Mouse (Mus musculus): ENCODE results near the gene Irf9. TPM values are rescaled to one million over a fixed set of nuclear protein-coding genes. Genes with fewer than 3 reads are reported as not detected.

Gene Irf9
- 8.9 and 9.1 TPM in 2 replicates for polyA plus RNA-seq (2014; fragmentation: Nextera tagmentation; extraction: Ambion mirVana)

GRCm38 (mm10) chr14:55603271-55603632 is at the start of gene Irf9:
Gene Irf9, plus strand, starts transcription at chr14:55603571.
- Histone ChIP-seq H3K4me3 (ENCODE audit: low read depth, low read length) (peak within 1 kb of the TSS; percentile 15), H3K36me3 (ENCODE audit: control insufficient read depth, insufficient read depth, low read length) (peaks cover 76% of the 10 kb centered on the region), H3K27me3 (replicated peaks; ENCODE audit: control insufficient read depth, insufficient read depth, low read length) (no peaks in the 10 kb centered on the region), H3K9me3 (ENCODE audit: control insufficient read depth, low read length) (no peaks in the 10 kb centered on the region), H3K27ac (ENCODE audit: low read depth) (peak within 1 kb of the TSS; percentile 25), H3K4me1 (replicated peaks; ENCODE audit: control insufficient read depth, insufficient read depth, low read length) (no peaks in the 10 kb centered on the region; the same call in 1 of the 2 replicates), H3K4me2 (ENCODE audit: low read length) (peak within 1 kb of the TSS; percentile 41), H3K9ac (ENCODE audit: low read length) (peak within 1 kb of the TSS; percentile 4)
- no peak for DNase-seq (ENCODE audit: low spot score)
- WGBS: 84% methylated on average over 7 of the region's 7 CpGs
- ATAC-seq (replicated peaks; ENCODE audit: low FRiP score, low TSS enrichment, low read depth): no peak

- H3K4me2 ChIP-seq (ENCODE audit: low read length): no peak overlapping the region
- H3K9ac ChIP-seq (ENCODE audit: low read length): no peak overlapping the region
- no peak overlapping the region for H3K27ac ChIP-seq (ENCODE audit: low read depth)
- no peaks in the 10 kb centered on the region for H3K27me3 ChIP-seq (replicated peaks; ENCODE audit: control insufficient read depth, insufficient read depth, low read length)
- H3K9me3 ChIP-seq (ENCODE audit: control insufficient read depth, low read length): no peaks in the 10 kb centered on the region
- no peak overlapping the region for H3K4me3 ChIP-seq (ENCODE audit: low read depth, low read length)
- no peak for ATAC-seq (replicated peaks; ENCODE audit: low FRiP score, low TSS enrichment, low read depth)
- 0 out of 2 replicates have a peak, but pooled peaks cover 10% of the 10 kb centered on the region for H3K4me1 ChIP-seq (replicated peaks; ENCODE audit: control insufficient read depth, insufficient read depth, low read length)
- peaks cover 8% of the 10 kb centered on the region for H3K36me3 ChIP-seq (ENCODE audit: control insufficient read depth, insufficient read depth, low read length)
- DNase-seq (ENCODE audit: low spot score): no peak
These were observed 48.7 kb upstream of the Irf9 start for GRCm38 (mm10) chr14:55554635-55555034.

GRCm38 (mm10) chr14:55555788-55556187 is 47.6 kb upstream of the Irf9 start:
- DNase-seq (ENCODE audit: low spot score) (no peak), ATAC-seq (replicated peaks; ENCODE audit: low FRiP score, low TSS enrichment, low read depth) (no peak)
- H3K4me1 ChIP-seq (replicated peaks; ENCODE audit: control insufficient read depth, insufficient read depth, low read length): 0 out of 2 replicates have a peak, but pooled peaks cover 10% of the 10 kb centered on the region
- no peaks in the 10 kb centered on the region for H3K36me3 ChIP-seq (ENCODE audit: control insufficient read depth, insufficient read depth, low read length)
- WGBS: 79% methylated on average over 3 of the region's 3 CpGs
- no peak overlapping the region for H3K9ac ChIP-seq (ENCODE audit: low read length)
- no peaks in the 10 kb centered on the region for H3K27me3 ChIP-seq (replicated peaks; ENCODE audit: control insufficient read depth, insufficient read depth, low read length)
- H3K9me3 ChIP-seq (ENCODE audit: control insufficient read depth, low read length): no peaks in the 10 kb centered on the region
- no peak overlapping the region for H3K4me2 ChIP-seq (ENCODE audit: low read length)
- no peak overlapping the region for H3K27ac ChIP-seq (ENCODE audit: low read depth)
- H3K4me3 ChIP-seq (ENCODE audit: low read depth, low read length): no peak overlapping the region

GRCm38 (mm10) chr14:55557003-55557402 is 46.4 kb upstream of the Irf9 start:
- no peak overlapping the region for H3K4me2 ChIP-seq (ENCODE audit: low read length)
- peaks cover 20% of the 10 kb centered on the region for H3K4me1 ChIP-seq (replicated peaks; ENCODE audit: control insufficient read depth, insufficient read depth, low read length)
- DNase-seq (ENCODE audit: low spot score) (peak; percentile 84), ATAC-seq (replicated peaks; ENCODE audit: low FRiP score, low TSS enrichment, low read depth) (no peak)
- H3K9me3 ChIP-seq (ENCODE audit: control insufficient read depth, low read length): no peaks in the 10 kb centered on the region
- H3K27me3 ChIP-seq (replicated peaks; ENCODE audit: control insufficient read depth, insufficient read depth, low read length): no peaks in the 10 kb centered on the region
- no peak overlapping the region for H3K9ac ChIP-seq (ENCODE audit: low read length)
- H3K27ac ChIP-seq (ENCODE audit: low read depth): 0 out of 2 replicates have a peak overlapping the region, but pooled peaks have one; percentile 43
- no peak overlapping the region for H3K4me3 ChIP-seq (ENCODE audit: low read depth, low read length)
- H3K36me3 ChIP-seq (ENCODE audit: control insufficient read depth, insufficient read depth, low read length): no peaks in the 10 kb centered on the region
- WGBS: 28% methylated on average over 5 of the region's 5 CpGs

- Histone ChIP-seq H3K27me3 (replicated peaks; ENCODE audit: control insufficient read depth, insufficient read depth, low read length) (no peaks in the 10 kb centered on the region), H3K36me3 (ENCODE audit: control insufficient read depth, insufficient read depth, low read length) (no peaks in the 10 kb centered on the region), H3K4me2 (ENCODE audit: low read length) (no peak overlapping the region), H3K4me1 (replicated peaks; ENCODE audit: control insufficient read depth, insufficient read depth, low read length) (peaks cover 20% of the 10 kb centered on the region), H3K9ac (ENCODE audit: low read length) (no peak overlapping the region), H3K4me3 (ENCODE audit: low read depth, low read length) (no peak overlapping the region), H3K27ac (ENCODE audit: low read depth) (no peak overlapping the region), H3K9me3 (ENCODE audit: control insufficient read depth, low read length) (no peaks in the 10 kb centered on the region)
- ATAC-seq (replicated peaks; ENCODE audit: low FRiP score, low TSS enrichment, low read depth): no peak
- no peak for DNase-seq (ENCODE audit: low spot score)
- 86% methylated on average over 3 of the region's 3 CpGs for WGBS
These were observed 45.8 kb upstream of the Irf9 start for GRCm38 (mm10) chr14:55557587-55557986.

- peak overlapping the region; percentile 58 for H3K9ac ChIP-seq (ENCODE audit: low read length)
- 54% methylated on average over 6 of the region's 6 CpGs for WGBS
- ATAC-seq (replicated peaks; ENCODE audit: low FRiP score, low TSS enrichment, low read depth): no peak
These were observed 44.5 kb upstream of the Irf9 start for GRCm38 (mm10) chr14:55558740-55559448.

GRCm38 (mm10) chr14:55559799-55560201 is 43.6 kb upstream of the Irf9 start, which contains the start of gene Dcaf11:
Gene Dcaf11, plus strand, starts transcription at chr14:55560006.
- H3K4me3 ChIP-seq (ENCODE audit: low read depth, low read length): peak within 1 kb of the TSS; percentile 60
- H3K4me2 ChIP-seq (ENCODE audit: low read length): peak within 1 kb of the TSS; percentile 83
- peaks cover 22% of the 10 kb centered on the region for H3K36me3 ChIP-seq (ENCODE audit: control insufficient read depth, insufficient read depth, low read length)
- DNase-seq (ENCODE audit: low spot score) (no peak), ATAC-seq (replicated peaks; ENCODE audit: low FRiP score, low TSS enrichment, low read depth) (peak; percentile 84)
- H3K27ac ChIP-seq (ENCODE audit: low read depth): peak within 1 kb of the TSS; percentile 92
- no peaks in the 10 kb centered on the region for H3K9me3 ChIP-seq (ENCODE audit: control insufficient read depth, low read length)
- under 1% methylated on average over 27 of the region's 27 CpGs for WGBS
- H3K9ac ChIP-seq (ENCODE audit: low read length): peak within 1 kb of the TSS; percentile 58
- peaks cover 20% of the 10 kb centered on the region for H3K4me1 ChIP-seq (replicated peaks; ENCODE audit: control insufficient read depth, insufficient read depth, low read length)
- no peaks in the 10 kb centered on the region for H3K27me3 ChIP-seq (replicated peaks; ENCODE audit: control insufficient read depth, insufficient read depth, low read length)

More at GRCm38 (mm10) chr14:55558740-55559448, 44.5 kb upstream of the Irf9 start:
- DNase-seq (ENCODE audit: low spot score): no peak
- Histone ChIP-seq H3K4me3 (ENCODE audit: low read depth, low read length) (peak overlapping the region; percentile 60), H3K27me3 (replicated peaks; ENCODE audit: control insufficient read depth, insufficient read depth, low read length) (no peaks in the 10 kb centered on the region), H3K4me2 (ENCODE audit: low read length) (peak overlapping the region; percentile 83), H3K27ac (ENCODE audit: low read depth) (peak overlapping the region; percentile 92; the same call in 1 of the 2 replicates), H3K4me1 (replicated peaks; ENCODE audit: control insufficient read depth, insufficient read depth, low read length) (peaks cover 20% of the 10 kb centered on the region), H3K36me3 (ENCODE audit: control insufficient read depth, insufficient read depth, low read length) (peaks cover 13% of the 10 kb centered on the region), H3K9me3 (ENCODE audit: control insufficient read depth, low read length) (no peaks in the 10 kb centered on the region)

GRCm38 (mm10) chr14:55560202-55561073 is 42.9 kb upstream of the Irf9 start, which contains the start of gene A730061H03Rik:
Gene A730061H03Rik, minus strand, starts transcription at chr14:55560406.
- peak; percentile 97 for ATAC-seq (replicated peaks; ENCODE audit: low FRiP score, low TSS enrichment, low read depth)
- Histone ChIP-seq H3K9me3 (ENCODE audit: control insufficient read depth, low read length) (no peaks in the 10 kb centered on the region), H3K4me1 (replicated peaks; ENCODE audit: control insufficient read depth, insufficient read depth, low read length) (peaks cover 20% of the 10 kb centered on the region), H3K36me3 (ENCODE audit: control insufficient read depth, insufficient read depth, low read length) (peaks cover 28% of the 10 kb centered on the region), H3K27ac (ENCODE audit: low read depth) (peak within 1 kb of the TSS; percentile 92), H3K27me3 (replicated peaks; ENCODE audit: control insufficient read depth, insufficient read depth, low read length) (no peaks in the 10 kb centered on the region), H3K4me2 (ENCODE audit: low read length) (peak within 1 kb of the TSS; percentile 83), H3K9ac (ENCODE audit: low read length) (peak within 1 kb of the TSS; percentile 58), H3K4me3 (ENCODE audit: low read depth, low read length) (peak within 1 kb of the TSS; percentile 60)
- DNase-seq (ENCODE audit: low spot score): peak; percentile 100
- under 1% methylated on average over 51 of the region's 51 CpGs for WGBS

Data from intestine, embryonic 14.5 days (tissue).